Mouse (Mus musculus): ENCODE measurements at regions not wholly inside any gene's neighbourhood (a gene's known extent, or its start where the extent isn't known, plus 50 kb on each side); places are given as distances from the start of the nearest gene placed in this dataset.

DNA sequence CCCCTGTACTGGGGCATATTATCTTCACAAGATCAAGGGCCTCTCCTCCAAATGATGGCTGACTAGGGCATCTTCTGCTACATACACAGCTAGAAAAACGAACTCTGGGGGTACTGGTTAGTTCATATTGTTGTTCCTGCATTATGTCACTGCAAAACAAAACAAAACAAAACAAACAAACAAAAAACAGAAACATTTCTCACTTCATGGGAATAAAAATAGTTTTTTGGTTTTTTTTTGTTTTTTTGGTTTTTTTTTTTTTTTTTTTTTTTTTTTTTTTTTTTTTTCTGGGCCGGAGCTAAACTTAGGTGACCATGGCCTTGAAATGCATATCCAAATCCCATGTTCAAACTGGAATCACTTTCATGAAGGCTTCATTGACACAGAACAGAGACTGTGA is 1184.4 kb downstream of the Efna5 start:
- no peak for DNase-seq

- peak; percentile 4 for DNase-seq
Measured at GRCm38 (mm10) chr17:61686325-61686724, 1194.8 kb downstream of the Efna5 start.

DNA sequence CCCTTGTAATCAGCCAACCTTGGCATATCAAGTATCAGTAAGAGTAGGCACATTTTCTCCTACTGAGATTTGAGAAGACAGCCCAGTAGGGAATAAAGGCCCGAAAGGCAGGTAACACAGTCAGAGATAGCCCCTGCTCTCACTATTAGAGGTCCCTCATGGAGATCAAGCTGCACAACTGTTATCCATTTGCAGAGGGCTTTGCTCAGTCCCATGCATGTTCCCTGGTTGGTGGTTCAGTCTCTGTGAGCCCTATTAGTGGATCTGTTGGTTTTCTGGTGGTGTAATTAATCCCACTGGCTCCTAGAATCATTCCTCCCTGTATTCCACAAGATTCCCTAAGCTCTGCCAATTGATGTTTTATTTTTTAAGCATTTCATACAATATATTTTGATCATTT is 1196.6 kb downstream of the Efna5 start:
- DNase-seq, result no peak

DNA sequence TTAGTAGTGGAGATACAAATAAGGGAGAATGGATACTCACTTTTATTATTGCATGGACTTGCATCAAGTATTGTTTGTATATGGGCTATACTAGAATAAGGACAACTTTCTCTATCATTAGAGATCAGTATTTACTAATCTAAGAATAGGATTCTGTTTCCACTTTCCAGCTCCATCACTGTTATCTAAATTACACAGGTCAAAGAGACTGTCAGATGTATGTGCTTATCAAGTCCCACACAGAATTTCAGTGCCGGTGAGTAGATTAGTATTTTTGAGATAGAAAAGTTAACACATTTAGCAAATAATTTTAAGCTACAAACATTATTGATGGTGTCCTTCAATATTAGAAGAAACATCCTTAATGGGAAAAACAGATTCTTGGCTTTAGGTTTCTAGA is 1210.5 kb downstream of the Efna5 start:
- DNase-seq, result no peak

DNA sequence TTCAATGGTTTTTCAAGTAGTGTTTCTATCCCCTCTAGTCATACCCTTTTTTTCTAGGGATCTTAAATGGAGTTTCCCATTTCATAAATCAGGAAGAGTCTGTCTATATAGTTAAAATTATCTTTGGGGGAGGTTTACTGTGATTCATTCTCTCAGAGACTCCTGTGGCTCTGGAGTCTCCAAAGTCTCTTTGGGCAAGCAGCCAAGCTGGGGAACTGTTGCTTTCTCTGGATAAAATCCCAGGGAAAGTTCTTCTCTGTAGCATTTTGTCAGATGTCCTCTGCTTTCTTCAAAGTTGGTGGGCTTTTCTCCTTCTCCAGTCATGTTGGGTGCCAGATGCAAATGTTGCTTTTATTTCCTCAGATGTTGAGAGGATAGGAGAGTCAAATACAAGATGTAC is 1213.7 kb downstream of the Efna5 start:
- no peak for DNase-seq

DNA sequence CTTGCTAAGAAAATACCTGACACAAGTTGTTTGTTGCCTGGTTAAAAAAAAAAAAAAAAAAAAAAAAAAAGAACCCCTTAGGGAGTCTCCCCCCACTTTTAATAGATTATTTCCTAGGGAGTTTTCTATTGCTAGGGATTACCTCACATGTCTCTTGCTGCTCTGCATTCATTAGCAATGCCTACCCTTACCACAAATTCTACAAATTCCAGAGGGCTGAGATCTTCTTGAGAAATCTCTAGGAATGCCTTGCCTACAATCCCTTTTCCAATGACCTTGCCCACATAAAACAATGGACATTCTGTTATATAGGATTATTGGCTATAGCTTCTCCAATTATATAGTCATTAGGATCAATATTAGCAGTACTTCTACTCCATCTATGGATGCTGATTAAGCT is 1216.2 kb downstream of the Efna5 start:
- no peak for DNase-seq

GRCm38 (mm10) chr17:61647576-61647975 is 1233.5 kb downstream of the Efna5 start:
- DNase-seq, result no peak

GRCm38 (mm10) chr17:61608286-61608685 is 1272.8 kb downstream of the Efna5 start:
- DNase-seq, result no peak

DNA sequence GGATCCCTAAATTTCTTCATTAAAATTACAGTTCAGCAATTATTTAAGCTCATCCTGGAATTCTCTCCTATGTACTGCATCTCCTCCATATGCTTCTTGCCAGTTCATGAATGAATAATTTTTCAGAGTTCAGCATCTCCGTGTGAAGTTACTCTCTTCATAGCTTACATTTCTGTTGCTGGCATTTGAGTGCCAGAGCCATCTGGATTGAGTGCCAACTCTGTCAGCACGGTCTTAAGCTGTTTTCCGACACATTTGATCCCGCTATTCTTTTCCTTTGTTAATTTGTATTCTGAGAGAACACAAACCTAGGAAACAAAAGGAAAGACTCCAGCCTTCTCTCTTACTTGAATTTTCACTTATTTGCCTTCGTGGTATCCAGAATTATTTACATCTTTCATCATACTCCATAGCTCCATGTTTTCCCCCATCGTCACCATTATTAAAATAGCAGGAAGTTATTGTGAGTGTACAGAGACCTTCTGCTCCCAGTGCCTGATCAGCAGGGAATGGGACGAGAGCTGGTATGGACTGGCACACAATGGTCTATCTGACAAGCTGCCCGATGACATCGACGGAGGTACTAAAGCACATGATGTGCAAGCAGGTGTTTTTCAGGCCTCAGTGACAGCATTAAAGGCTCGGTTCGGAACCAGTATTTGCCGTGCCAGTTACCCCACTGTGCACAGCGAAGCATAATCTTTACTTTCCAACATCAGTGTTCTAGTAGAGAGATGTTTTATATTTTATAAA is 1274.2 kb downstream of the Efna5 start:
- no peak for DNase-seq

- no peak for DNase-seq
Measured at GRCm38 (mm10) chr17:61604246-61604645, 1276.9 kb downstream of the Efna5 start.

DNA sequence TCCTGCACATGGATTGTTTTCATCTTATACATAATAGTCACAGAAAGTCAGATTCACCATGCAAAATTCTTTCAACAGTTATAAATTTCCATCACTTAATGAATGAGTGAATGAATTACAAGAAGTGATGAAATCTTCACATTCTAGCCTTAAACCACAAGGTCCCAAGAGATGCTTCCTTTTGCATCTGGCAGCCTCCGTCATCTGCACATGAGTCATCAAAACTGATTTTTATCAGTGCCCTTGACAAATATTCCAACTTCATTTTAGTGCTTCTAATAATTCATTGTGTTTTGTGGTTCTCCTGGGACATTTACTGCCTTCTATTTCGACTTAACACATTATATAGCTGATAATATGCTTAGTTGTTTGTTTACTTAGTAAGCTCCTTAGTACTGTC is 1291.9 kb downstream of the Efna5 start:
- DNase-seq, result no peak

GRCm38 (mm10) chr17:61578895-61579294 is 1302.2 kb downstream of the Efna5 start:
- DNase-seq, result no peak

DNA sequence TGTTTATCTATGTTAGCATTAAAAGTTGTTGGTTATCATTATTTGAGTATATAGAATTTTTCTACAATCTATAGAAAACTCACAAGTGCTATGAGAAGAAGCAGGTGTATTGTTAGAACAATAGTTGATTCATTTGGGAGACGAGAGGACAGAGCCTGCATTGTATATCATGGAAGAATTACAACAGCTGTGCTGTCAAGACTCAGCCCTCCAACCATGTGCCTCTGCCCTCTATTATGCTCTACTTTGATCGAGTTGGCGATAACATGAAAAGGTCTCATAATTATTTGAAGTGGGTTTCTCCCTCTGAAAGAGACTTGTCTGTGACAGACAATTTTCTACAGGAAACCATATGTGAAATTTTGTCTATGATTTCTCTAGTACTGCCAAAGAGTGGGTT is 1310.2 kb downstream of the Efna5 start:
- DNase-seq, result peak; percentile 3

Measured in embryo, embryonic 11 days (tissue).